Mouse (Mus musculus) forebrain, embryonic 15.5 days (tissue): Measurements from ENCODE around the gene Smim26. TPM values are rescaled to one million over a fixed set of nuclear protein-coding genes. Genes with fewer than 3 reads are reported as not detected.

Experiments used
- ATAC-seq: fragments of 200-750 bp; cut with Nextera tagmentation; replicated peaks from 2 replicates; pipeline ENCODE4 v1.8.0; 2017; ENCODE audit warnings: mild to moderate bottlenecking, moderate TSS enrichment, moderate library complexity
- H3K27ac ChIP-seq: fragments of 300-500 bp; sonication (generic); replicated peaks from 2 replicates; pipeline ENCODE4 v1.5.1; 2015; ENCODE audit warnings: mild to moderate bottlenecking, inconsistent platforms
- H3K27me3 ChIP-seq: fragments of 300-500 bp; sonication (generic); 2 replicates; pipeline ENCODE4 v1.6.1; 2015; ENCODE audit warnings: inconsistent platforms
- H3K36me3 ChIP-seq: fragments of 300-500 bp; sonication (generic); 2 replicates; pipeline ENCODE4 v1.6.1; 2015; ENCODE audit warnings: mild to moderate bottlenecking, inconsistent platforms
- H3K4me1 ChIP-seq: fragments of 300-500 bp; sonication (generic); 2 replicates; pipeline ENCODE4 v1.6.1; 2015; ENCODE audit warnings: inconsistent platforms
- H3K4me2 ChIP-seq: fragments of 300-500 bp; sonication (generic); replicated peaks from 2 replicates; pipeline ENCODE4 v1.6.1; 2015; ENCODE audit warnings: mild to moderate bottlenecking, inconsistent platforms
- H3K4me3 ChIP-seq: fragments of 300-500 bp; sonication (generic); 2 replicates; pipeline ENCODE4 v1.5.1; 2015; ENCODE audit warnings: mild to moderate bottlenecking, inconsistent platforms
- H3K9ac ChIP-seq: fragments of 300-500 bp; sonication (generic); replicated peaks from 2 replicates; pipeline ENCODE4 v1.6.1; 2015; ENCODE audit warnings: mild to moderate bottlenecking, inconsistent platforms
- H3K9me3 ChIP-seq: fragments of 300-500 bp; sonication (generic); 2 replicates; pipeline ENCODE4 v1.6.1; 2016; ENCODE audit warnings: inconsistent platforms
- WGBS: fragments of 180-500 bp; shearing (Covaris S2); methylation state at CpG from one replicate; pipeline ENCODE4 v1.1.7; 2015; ENCODE audit warnings: mixed read lengths; 5-methylcytosine and 5-hydroxymethylcytosine counted together
- microRNA-seq: library from miRNA; unstranded; fragments of <30 nt; microRNA quantifications from one replicate; pipeline ENCODE4, GENCODE M21; 2016
- polyA plus RNA-seq: library from polyadenylated mRNA; unstranded; fragments of >200 nt; fragmentation: Nextera tagmentation; extraction: Ambion mirVana; gene quantifications from 2 replicates; pipeline ENCODE4 v1.2.1, GENCODE M21; 2015

Smim26 gene
- polyA plus RNA-seq, 1 experiment from 2014 or later = 53.5 TPM

GRCm38 (mm10) chr2:144638719-144639118, 44.9 kb downstream of the Smim26 start:
- 0 out of 2 replicates have a peak, but pooled peaks have one; percentile 29 for ATAC-seq
- Histone ChIP-seq H3K36me3 (no peaks in the 10 kb centered on the region), H3K27ac (no peak overlapping the region)

GRCm38 (mm10) chr2:144640101-144640500, 46.2 kb downstream of the Smim26 start:
- ATAC-seq = no peak
- WGBS = 69% methylated on average over 7 of the region's 7 CpGs

More at GRCm38 (mm10) chr2:144638719-144639118, 44.9 kb downstream of the Smim26 start:
- H3K4me2 ChIP-seq = no peak overlapping the region
- no peaks in the 10 kb centered on the region for H3K9me3 ChIP-seq
- peaks cover 8% of the 10 kb centered on the region for H3K4me1 ChIP-seq
- H3K4me3 ChIP-seq = no peak overlapping the region
- no peak overlapping the region for H3K9ac ChIP-seq
- WGBS = 60% methylated on average over 4 of the region's 4 CpGs
- no peaks in the 10 kb centered on the region for H3K27me3 ChIP-seq

GRCm38 (mm10) chr2:144641991-144642390, 48.1 kb downstream of the Smim26 start:
- WGBS = 91% methylated on average over 4 of the region's 4 CpGs
- H3K9ac ChIP-seq = no peak overlapping the region
- no peaks in the 10 kb centered on the region for H3K9me3 ChIP-seq

More at GRCm38 (mm10) chr2:144640101-144640500, 46.2 kb downstream of the Smim26 start:
- Histone ChIP-seq H3K4me1 (peaks cover 8% of the 10 kb centered on the region), H3K4me2 (no peak overlapping the region), H3K4me3 (no peak overlapping the region), H3K27me3 (no peaks in the 10 kb centered on the region), H3K9me3 (no peaks in the 10 kb centered on the region), H3K27ac (no peak overlapping the region), H3K9ac (no peak overlapping the region), H3K36me3 (no peaks in the 10 kb centered on the region)

More at GRCm38 (mm10) chr2:144641991-144642390, 48.1 kb downstream of the Smim26 start:
- Histone ChIP-seq H3K4me3 (no peak overlapping the region), H3K27me3 (no peaks in the 10 kb centered on the region), H3K4me1 (peaks cover 8% of the 10 kb centered on the region), H3K4me2 (no peak overlapping the region), H3K27ac (no peak overlapping the region), H3K36me3 (no peaks in the 10 kb centered on the region)
- ATAC-seq = no peak

Small RNA genes within 50 kb of the gene (microRNA-seq; reads per million reads assigned to microRNA genes)
- gene Gm24823 = not detected

Other genes with a start within 250 kb of the Smim26 start
- gene Kat14, start 225.1 kb upstream of the Smim26 start, polyA plus RNA-seq = 28.3 and 28.6 TPM in 2 replicates
- gene Pet117, start 225.1 kb upstream of the Smim26 start, polyA plus RNA-seq = 1.6 TPM in 1 of 2 replicates, not detected in the other
- gene Dzank1, start 66.6 kb upstream of the Smim26 start, polyA plus RNA-seq = 4.5 and 5.2 TPM in 2 replicates
- 30.5 and 31.7 TPM in 2 replicates for gene Polr3f, start 66.3 kb upstream of the Smim26 start, polyA plus RNA-seq
- 58.9 and 59.3 TPM in 2 replicates for gene Rbbp9, start 43.2 kb upstream of the Smim26 start, polyA plus RNA-seq
- 69.9 and 72.9 TPM in 2 replicates for gene Sec23b, start 37.8 kb upstream of the Smim26 start, polyA plus RNA-seq
- 63.4 and 67.8 TPM in 2 replicates for gene Dtd1, start 5.8 kb downstream of the Smim26 start, polyA plus RNA-seq
- gene Scp2d1, start 229.6 kb downstream of the Smim26 start, polyA plus RNA-seq = not detected in 2 replicates